Mouse (Mus musculus) neural tube, embryonic 11.5 days (tissue): ENCODE results near the gene Mesd. TPM values are rescaled to one million over a fixed set of nuclear protein-coding genes. Genes with fewer than 3 reads are reported as not detected.

Source experiments
- ATAC-seq: fragments of 200-750 bp; cut with Nextera tagmentation; 2 replicates; pipeline ENCODE4 v1.8.0; 2017; ENCODE audit warnings: moderate number of reproducible peaks, mild to moderate bottlenecking, moderate TSS enrichment, moderate library complexity; ENCODE audit not compliant: insufficient read depth, low FRiP score, low TSS enrichment
- DNase-seq: peaks from one replicate; pipeline ENCODE4 v3.0.0-alpha.2; 2015; ENCODE audit warnings: low spot score
- H3K27ac ChIP-seq: fragments of 300-500 bp; sonication (generic); 2 replicates; pipeline ENCODE4 v1.5.1; 2014; ENCODE audit warnings: low read depth, mild to moderate bottlenecking, low read length
- H3K27me3 ChIP-seq: fragments of 300-500 bp; sonication (generic); 2 replicates; pipeline ENCODE4 v1.6.1; 2014; ENCODE audit warnings: mild to moderate bottlenecking, low read length, mixed read lengths; ENCODE audit not compliant: control insufficient read depth, insufficient read depth
- H3K36me3 ChIP-seq: fragments of 300-500 bp; sonication (generic); 2 replicates; pipeline ENCODE4 v1.6.1; 2014; ENCODE audit warnings: mild to moderate bottlenecking, low read length, moderate library complexity, mixed read lengths; ENCODE audit not compliant: control insufficient read depth, insufficient read depth
- H3K4me1 ChIP-seq: fragments of 300-500 bp; sonication (generic); 2 replicates; pipeline ENCODE4 v1.6.1; 2014; ENCODE audit warnings: low read length, mixed read lengths; ENCODE audit not compliant: control insufficient read depth, insufficient read depth
- H3K4me2 ChIP-seq: fragments of 300-500 bp; sonication (generic); 2 replicates; pipeline ENCODE4 v1.6.1; 2014; ENCODE audit warnings: low read depth, mild to moderate bottlenecking, moderate library complexity
- H3K4me3 ChIP-seq: fragments of 300-500 bp; sonication (generic); 2 replicates; pipeline ENCODE4 v1.5.1; 2014; ENCODE audit warnings: low read depth, low read length
- H3K9ac ChIP-seq: fragments of 300-500 bp; sonication (generic); 2 replicates; pipeline ENCODE4 v1.6.1; 2014; ENCODE audit warnings: mild to moderate bottlenecking, low read length
- H3K9me3 ChIP-seq: fragments of 300-500 bp; sonication (generic); 2 replicates; pipeline ENCODE4 v1.6.1; 2016; ENCODE audit warnings: low read length; ENCODE audit not compliant: control insufficient read depth
- WGBS: fragments of 180-500 bp; shearing (Covaris S2); extraction: QIAGEN DNeasy Blood & Tissue Kit; methylation state at CpG from one replicate; pipeline ENCODE4 v1.1.7; 2014; 5-methylcytosine and 5-hydroxymethylcytosine counted together
- polyA plus RNA-seq: library from polyadenylated mRNA; unstranded; fragments of >200 nt; fragmentation: Nextera tagmentation; extraction: Ambion mirVana; gene quantifications from 2 replicates; pipeline ENCODE4 v1.2.1, GENCODE M21; 2014

The Mesd gene
- polyA plus RNA-seq, 1 experiment from 2014 or later = 70.1 TPM

DNA sequence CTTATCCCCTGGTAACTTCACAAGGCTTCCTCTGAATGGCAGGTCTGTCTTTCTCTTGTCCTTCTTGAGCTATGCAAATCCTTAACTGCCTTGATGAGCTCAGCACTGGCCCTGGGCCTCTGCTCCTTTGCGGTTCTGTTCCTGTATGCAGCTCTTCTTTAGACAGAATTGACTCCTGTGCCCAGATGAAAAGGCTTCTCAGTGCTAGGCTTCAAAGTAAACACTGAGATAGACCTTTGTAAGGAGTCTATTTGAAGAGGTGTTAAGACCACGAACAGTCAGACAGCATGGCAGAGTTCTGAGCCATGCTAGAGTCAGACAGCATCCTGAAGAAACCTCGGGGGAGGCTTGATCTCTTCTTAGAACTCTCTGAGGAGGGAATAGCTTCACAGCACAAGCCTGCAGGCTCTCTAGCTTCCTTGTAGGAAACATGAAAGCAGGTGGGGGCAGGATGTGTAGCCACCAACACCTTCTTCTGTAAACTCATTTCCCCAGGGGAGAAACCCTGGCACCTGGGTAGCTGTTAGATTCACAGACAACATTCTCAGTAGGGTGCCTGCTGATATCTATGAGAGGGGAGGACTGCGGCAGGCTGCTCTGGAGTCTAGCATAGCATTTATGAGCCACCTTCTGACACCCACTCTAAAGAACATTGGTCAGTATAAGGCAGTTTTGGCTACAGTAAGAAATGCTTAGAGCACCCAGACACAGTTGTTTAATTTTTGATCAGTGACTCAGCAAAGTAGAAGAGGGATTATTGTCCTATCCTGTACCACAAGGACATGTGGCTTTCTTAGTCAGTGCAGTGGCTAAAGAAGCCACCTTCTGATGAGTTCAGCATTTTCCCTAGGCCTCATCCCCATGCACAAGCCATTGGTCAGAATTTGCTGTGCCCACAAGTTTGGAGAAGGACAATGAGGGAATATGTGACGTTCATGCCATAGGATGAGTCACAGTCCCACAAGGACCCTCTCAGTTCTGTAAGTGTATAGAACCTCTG lies 31.6 kb upstream of the Mesd start:
- no peaks in the 10 kb centered on the region for H3K9me3 ChIP-seq
- WGBS = 43% methylated on average over 5 of the region's 5 CpGs
- no peaks in the 10 kb centered on the region for H3K4me1 ChIP-seq
- no peak overlapping the region for H3K27ac ChIP-seq
- no peaks in the 10 kb centered on the region for H3K27me3 ChIP-seq
- no peak for DNase-seq
- ATAC-seq = no peak
- H3K4me2 ChIP-seq = no peak overlapping the region
- H3K9ac ChIP-seq = no peak overlapping the region
- H3K4me3 ChIP-seq = no peak overlapping the region
- no peaks in the 10 kb centered on the region for H3K36me3 ChIP-seq

DNA sequence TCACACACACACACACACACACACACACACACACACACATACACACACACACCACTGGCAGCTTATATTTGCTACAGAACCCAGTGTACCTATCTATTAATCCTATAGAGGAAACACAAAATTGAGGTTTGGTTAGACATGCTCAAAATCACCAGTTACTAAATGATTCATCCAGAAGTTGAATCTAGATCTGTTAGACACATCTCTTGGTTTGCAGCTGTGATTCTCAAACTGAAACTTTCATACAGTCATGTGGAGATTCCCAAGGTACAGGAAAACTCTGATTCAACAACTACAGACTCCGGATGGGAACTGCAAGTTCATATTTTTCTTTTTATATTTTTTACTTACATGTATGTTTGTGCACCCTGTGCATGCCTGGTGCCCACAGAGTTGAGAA lies 29.1 kb upstream of the Mesd start:
- ATAC-seq (no peak), DNase-seq (no peak)
- no peaks in the 10 kb centered on the region for H3K27me3 ChIP-seq
- no peak overlapping the region for H3K4me2 ChIP-seq
- H3K36me3 ChIP-seq = no peaks in the 10 kb centered on the region
- WGBS = 87% methylated on average over 1 of the region's 1 CpGs
- H3K9ac ChIP-seq = no peak overlapping the region
- no peaks in the 10 kb centered on the region for H3K9me3 ChIP-seq
- no peak overlapping the region for H3K4me3 ChIP-seq
- no peak overlapping the region for H3K27ac ChIP-seq
- no peaks in the 10 kb centered on the region for H3K4me1 ChIP-seq

DNA sequence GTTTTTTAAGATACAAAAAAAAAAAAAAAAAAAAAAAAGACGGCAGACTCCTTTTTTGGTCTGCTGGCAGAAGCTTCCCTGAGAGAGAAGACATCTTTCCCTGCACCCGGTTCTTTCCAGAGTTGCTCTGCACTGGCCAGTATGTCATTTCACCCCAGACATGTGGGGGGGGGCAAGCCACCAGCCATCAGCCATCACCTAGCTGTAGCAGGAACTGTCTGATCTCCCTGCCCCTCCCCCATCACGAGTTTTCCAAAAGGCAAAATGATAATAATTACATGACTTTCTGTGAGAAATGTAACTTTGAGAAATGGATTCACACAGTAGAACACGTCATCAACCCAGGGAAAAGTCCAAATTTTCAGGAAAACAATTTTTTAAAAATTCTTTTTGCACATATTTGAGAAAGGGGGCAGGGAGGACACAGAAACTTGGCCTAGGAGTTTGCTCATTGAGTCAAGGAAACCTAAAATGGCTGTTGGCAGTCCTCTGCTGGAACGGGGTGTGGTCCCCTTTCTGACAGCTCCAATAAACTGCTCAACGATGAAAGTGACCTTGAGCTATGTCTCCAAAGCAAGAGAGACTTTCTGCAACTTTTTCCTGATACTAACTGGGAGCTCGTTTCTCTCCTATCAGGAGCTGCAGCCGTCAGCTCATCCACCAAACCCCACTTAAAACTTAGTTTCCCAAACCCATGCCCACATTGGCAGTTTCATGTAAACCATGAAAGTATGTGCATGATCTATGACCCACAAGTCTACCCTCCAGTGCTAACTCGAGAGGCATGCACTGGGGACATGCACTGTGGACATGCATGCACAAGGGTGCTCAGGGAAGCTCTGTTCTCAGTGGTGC lies 27.7 kb upstream of the Mesd start:
- H3K9me3 ChIP-seq = no peaks in the 10 kb centered on the region
- no peaks in the 10 kb centered on the region for H3K4me1 ChIP-seq
- H3K27me3 ChIP-seq = no peaks in the 10 kb centered on the region
- 86% methylated on average over 9 of the region's 9 CpGs for WGBS
- no peak overlapping the region for H3K4me2 ChIP-seq
- no peak overlapping the region for H3K4me3 ChIP-seq
- no peaks in the 10 kb centered on the region for H3K36me3 ChIP-seq
- DNase-seq (no peak), ATAC-seq (no peak)
- no peak overlapping the region for H3K9ac ChIP-seq
- no peak overlapping the region for H3K27ac ChIP-seq

GRCm38 (mm10) chr7:83857208-83857488 lies 27.1 kb upstream of the Mesd start:
- 92% methylated on average over 2 of the region's 2 CpGs for WGBS
- H3K36me3 ChIP-seq = no peaks in the 10 kb centered on the region
- H3K27ac ChIP-seq = no peak overlapping the region
- H3K9me3 ChIP-seq = no peaks in the 10 kb centered on the region
- no peaks in the 10 kb centered on the region for H3K4me1 ChIP-seq
- ATAC-seq (no peak), DNase-seq (no peak)
- H3K4me3 ChIP-seq = no peak overlapping the region
- H3K9ac ChIP-seq = no peak overlapping the region
- no peak overlapping the region for H3K4me2 ChIP-seq
- no peaks in the 10 kb centered on the region for H3K27me3 ChIP-seq

GRCm38 (mm10) chr7:83857921-83858320 lies 26.3 kb upstream of the Mesd start:
- H3K36me3 ChIP-seq = no peaks in the 10 kb centered on the region
- WGBS = 95% methylated on average over 3 of the region's 3 CpGs
- no peaks in the 10 kb centered on the region for H3K9me3 ChIP-seq
- H3K4me1 ChIP-seq = no peaks in the 10 kb centered on the region
- H3K27me3 ChIP-seq = no peaks in the 10 kb centered on the region
- DNase-seq (no peak), ATAC-seq (no peak)
- no peak overlapping the region for H3K27ac ChIP-seq
- H3K4me2 ChIP-seq = no peak overlapping the region
- no peak overlapping the region for H3K9ac ChIP-seq
- no peak overlapping the region for H3K4me3 ChIP-seq

- WGBS = 55% methylated on average over 4 of the region's 4 CpGs
- H3K4me2 ChIP-seq = no peak overlapping the region
- H3K36me3 ChIP-seq = no peaks in the 10 kb centered on the region
- no peak overlapping the region for H3K27ac ChIP-seq
- H3K4me1 ChIP-seq = no peaks in the 10 kb centered on the region
- no peaks in the 10 kb centered on the region for H3K27me3 ChIP-seq
- ATAC-seq (no peak), DNase-seq (no peak)
- H3K9me3 ChIP-seq = no peaks in the 10 kb centered on the region
- no peak overlapping the region for H3K4me3 ChIP-seq
- H3K9ac ChIP-seq = no peak overlapping the region
These were observed 24.7 kb upstream of the Mesd start for GRCm38 (mm10) chr7:83859378-83860083.

DNA sequence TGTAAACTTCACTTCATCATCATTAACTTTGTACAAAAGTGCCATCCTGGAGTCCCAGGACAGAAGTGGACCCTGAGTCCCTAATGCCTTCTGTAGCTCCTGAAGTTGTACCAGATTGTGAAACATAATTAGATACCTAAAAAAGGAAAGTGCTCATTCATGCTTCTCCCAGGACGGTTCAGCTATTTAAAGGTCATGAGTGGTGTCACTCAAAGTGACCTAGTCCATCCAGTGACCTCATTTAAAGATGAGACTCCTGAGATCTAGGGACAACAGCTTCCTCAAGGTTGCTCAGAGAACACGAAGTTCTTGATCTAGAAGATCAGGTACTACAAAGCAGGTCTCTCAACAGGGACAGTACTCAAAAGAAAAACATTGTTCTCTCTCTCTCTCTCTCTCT lies 20.7 kb upstream of the Mesd start:
- H3K9ac ChIP-seq = no peak overlapping the region
- WGBS = 72% methylated on average over 2 of the region's 2 CpGs
- DNase-seq (no peak), ATAC-seq (no peak)
- H3K27me3 ChIP-seq = no peaks in the 10 kb centered on the region
- no peaks in the 10 kb centered on the region for H3K9me3 ChIP-seq
- H3K4me1 ChIP-seq = no peaks in the 10 kb centered on the region
- no peak overlapping the region for H3K27ac ChIP-seq
- H3K4me3 ChIP-seq = no peak overlapping the region
- H3K36me3 ChIP-seq = no peaks in the 10 kb centered on the region
- H3K4me2 ChIP-seq = no peak overlapping the region

GRCm38 (mm10) chr7:83868200-83868599 lies 16.1 kb upstream of the Mesd start:
- H3K36me3 ChIP-seq = no peaks in the 10 kb centered on the region
- H3K4me1 ChIP-seq = no peaks in the 10 kb centered on the region
- ATAC-seq = no peak
- no peak overlapping the region for H3K4me2 ChIP-seq
- H3K9ac ChIP-seq = no peak overlapping the region
- no peaks in the 10 kb centered on the region for H3K27me3 ChIP-seq
- no peak for DNase-seq
- no peak overlapping the region for H3K27ac ChIP-seq
- no peak overlapping the region for H3K4me3 ChIP-seq
- no peaks in the 10 kb centered on the region for H3K9me3 ChIP-seq
- WGBS = 89% methylated on average over 3 of the region's 3 CpGs
